Mouse (Mus musculus) CH12.LX (cell line): ENCODE measurements around the gene Bex6.

ENCODE experiments used
- CHD2 ChIP-seq: IDR thresholded peaks from 2 replicates; pipeline ENCODE4 v1.6.1; 2011; ENCODE audit warnings: low read length, improper control_type of control experiment
- HCFC1 ChIP-seq: IDR thresholded peaks from 2 replicates; pipeline ENCODE4 v1.6.1; 2012; ENCODE audit warnings: low read depth, mild to moderate bottlenecking, inconsistent platforms, low read length, improper control_type of control experiment
- MAX ChIP-seq: IDR thresholded peaks from 2 replicates; pipeline ENCODE4 v1.6.1; 2011; ENCODE audit warnings: low read length, improper control_type of control experiment
- POLR2A ChIP-seq: IDR thresholded peaks from 2 replicates; pipeline ENCODE4 v1.6.1; 2011; ENCODE audit warnings: low read depth, mild to moderate bottlenecking, improper control_type of control experiment, low read length
- SMC3 ChIP-seq: IDR thresholded peaks from 2 replicates; pipeline ENCODE4 v1.6.1; 2011; ENCODE audit warnings: low read depth, low read length, improper control_type of control experiment
- ZC3H11A ChIP-seq: IDR thresholded peaks from 2 replicates; pipeline ENCODE4 v1.6.1; 2012; ENCODE audit warnings: low read depth, mild to moderate bottlenecking, inconsistent platforms, low read length, improper control_type of control experiment

DNA sequence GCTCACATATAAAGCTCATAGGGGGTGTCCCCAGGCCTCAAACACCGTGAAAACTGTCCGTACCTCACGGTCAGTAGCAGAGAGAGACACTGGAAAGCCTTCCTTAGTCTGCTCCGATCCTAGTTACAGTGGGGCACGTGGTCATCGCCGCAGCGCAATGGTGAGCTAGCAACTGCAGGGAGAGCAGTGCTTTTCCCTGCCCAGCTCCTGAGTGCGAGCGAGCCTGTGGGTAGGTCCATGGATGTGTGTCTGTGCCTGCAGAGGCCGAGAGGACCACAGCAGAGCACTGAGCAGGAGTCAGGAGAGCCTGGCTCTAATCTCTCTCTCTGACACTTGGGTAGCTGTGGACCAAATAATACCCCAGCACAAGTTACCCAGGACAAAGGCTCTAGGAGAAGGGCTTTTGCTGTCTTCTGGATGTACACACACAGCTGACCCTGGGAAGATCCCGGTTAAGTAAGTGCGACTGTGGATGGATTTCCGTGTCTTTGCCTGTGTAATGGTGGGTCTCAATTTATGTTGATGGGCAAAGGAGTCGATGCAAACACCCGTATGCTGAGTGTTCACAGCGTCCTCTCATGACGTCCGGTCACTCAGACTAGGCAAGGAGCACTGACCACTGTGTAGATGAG, 15.1 kb upstream of the Bex6 start:
- TF ChIP-seq SMC3 (peak; percentile 11; the same call in 1 of the 2 replicates), POLR2A (no peak; the same call in 1 of the 2 replicates), ZC3H11A (no peak), MAX (peak; percentile 94), HCFC1 (no peak), CHD2 (peak; percentile 52; the same call in 1 of the 2 replicates)
